In the genomic region with DNA sequence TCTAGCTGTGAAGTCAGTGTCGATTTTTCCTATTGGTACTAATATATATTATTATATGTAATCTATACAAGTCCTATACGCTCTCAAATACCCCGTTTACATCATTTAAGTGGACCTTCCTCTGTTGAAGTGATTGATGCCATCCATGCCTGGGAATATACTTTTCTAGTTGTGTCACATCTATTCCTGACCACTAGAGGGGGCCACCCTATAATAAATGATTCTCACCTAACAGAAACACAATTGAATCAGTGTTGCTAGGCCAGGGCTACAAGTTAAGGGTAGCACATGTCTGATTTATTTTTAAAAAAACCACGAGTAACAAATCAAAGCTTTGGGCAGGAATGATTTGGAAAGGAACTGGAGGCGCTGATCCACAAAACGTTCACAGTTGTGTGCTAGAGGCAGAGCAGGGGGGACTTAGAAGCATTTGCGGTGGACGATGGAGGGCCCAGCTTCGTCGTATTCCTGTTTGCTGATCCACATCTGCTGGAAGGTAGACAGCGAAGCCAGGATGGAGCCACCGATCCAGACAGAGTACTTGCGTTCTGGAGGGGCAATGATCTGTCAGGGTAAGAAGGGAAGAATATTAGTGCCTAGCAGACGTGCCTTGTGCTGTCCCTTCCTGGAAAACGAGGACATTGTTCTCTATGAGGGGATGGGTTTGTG, we compare ENCODE assay signal across 8 mouse cellular contexts. TPM values are rescaled to one million over a fixed set of nuclear protein-coding genes. Genes with fewer than 3 reads are reported as not detected.
DNase-seq lines count a peak whose midpoint lies in the region; ATAC-seq and TF ChIP-seq lines count a peak whose summit lies in the region.

No protein-coding gene starts in this region.

- 61% methylated on average over 15 of the region's 15 CpGs for WGBS in heart, postnatal 0 days
- 57% methylated on average over 15 of the region's 15 CpGs for WGBS in heart, embryonic 12.5 days
- WGBS in forebrain, embryonic 15.5 days: 67% methylated on average over 15 of the region's 15 CpGs

- H3K4me1 ChIP-seq in heart, postnatal 0 days (ENCODE audit: control insufficient read depth, insufficient read depth): no peaks in the 10 kb centered on the region
- no peaks in the 10 kb centered on the region for H3K4me1 ChIP-seq in heart, embryonic 12.5 days (replicated peaks)
- H3K4me1 ChIP-seq in forebrain, embryonic 15.5 days: no peaks in the 10 kb centered on the region

- DNase-seq in heart, postnatal 0 days (ENCODE audit: low spot score): peak; percentile 50
- DNase-seq in thymus, postnatal 0 days (ENCODE audit: low spot score): peak; percentile 59
- no peak for DNase-seq in thymus, adult 18-20 months
- DNase-seq in retina, embryonic 14.5 days (ENCODE audit: low spot score): peak; percentile 66
- DNase-seq in cerebellum, adult 8-10 months: no peak
- DNase-seq in adrenal gland, adult 8-10 months: no peak

- no peaks in the 10 kb centered on the region for H3K27me3 ChIP-seq in heart, postnatal 0 days (ENCODE audit: control insufficient read depth, insufficient read depth, low read length)
- H3K27me3 ChIP-seq in heart, embryonic 12.5 days (replicated peaks): no peaks in the 10 kb centered on the region
- no peaks in the 10 kb centered on the region for H3K27me3 ChIP-seq in forebrain, embryonic 15.5 days

- no peak overlapping the region for H3K27ac ChIP-seq in heart, postnatal 0 days (ENCODE audit: low read depth)
- no peak overlapping the region for H3K27ac ChIP-seq in heart, embryonic 12.5 days (ENCODE audit: poor library complexity, severe bottlenecking)
- H3K27ac ChIP-seq in forebrain, embryonic 15.5 days (replicated peaks): no peak overlapping the region

- ATAC-seq in heart, postnatal 0 days (ENCODE audit: insufficient read depth, low read depth): no peak
- ATAC-seq in heart, embryonic 12.5 days (ENCODE audit: insufficient number of reproducible peaks, low FRiP score): no peak
- 0 out of 2 replicates have a peak, but pooled peaks have one; percentile 3 for ATAC-seq in forebrain, embryonic 15.5 days (replicated peaks)

- no peak overlapping the region for H3K4me2 ChIP-seq in heart, postnatal 0 days (ENCODE audit: low read depth, low read length)
- H3K4me2 ChIP-seq in heart, embryonic 12.5 days: no peak overlapping the region
- no peak overlapping the region for H3K4me2 ChIP-seq in forebrain, embryonic 15.5 days (replicated peaks)

- no peaks in the 10 kb centered on the region for H3K9me3 ChIP-seq in heart, postnatal 0 days (replicated peaks; ENCODE audit: control insufficient read depth, low read length)
- no peaks in the 10 kb centered on the region for H3K9me3 ChIP-seq in heart, embryonic 12.5 days (replicated peaks)
- H3K9me3 ChIP-seq in forebrain, embryonic 15.5 days: no peaks in the 10 kb centered on the region

- H3K9ac ChIP-seq in heart, postnatal 0 days (replicated peaks; ENCODE audit: low read depth, low read length): no peak overlapping the region
- H3K9ac ChIP-seq in heart, embryonic 12.5 days: no peak overlapping the region
- no peak overlapping the region for H3K9ac ChIP-seq in forebrain, embryonic 15.5 days (replicated peaks)

- TF ChIP-seq CTCF in heart, postnatal 0 days (IDR thresholded peaks at IDR 0.05; ENCODE audit: low read depth): peak; percentile 68

- peaks cover 54% of the 10 kb centered on the region for H3K36me3 ChIP-seq in heart, postnatal 0 days (replicated peaks; ENCODE audit: control insufficient read depth, insufficient read depth, low read length)
- H3K36me3 ChIP-seq in heart, embryonic 12.5 days: peaks cover 47% of the 10 kb centered on the region
- H3K36me3 ChIP-seq in forebrain, embryonic 15.5 days: no peaks in the 10 kb centered on the region

- no peak overlapping the region for H3K4me3 ChIP-seq in heart, postnatal 0 days (ENCODE audit: low read depth, low read length)
- H3K4me3 ChIP-seq in heart, embryonic 12.5 days: no peak overlapping the region
- H3K4me3 ChIP-seq in forebrain, embryonic 15.5 days: no peak overlapping the region

- TF ChIP-seq EP300 in heart, postnatal 0 days (IDR thresholded peaks at IDR 0.05; ENCODE audit: low read depth): no peak

RNA-seq across cellular contexts. Expression of gene Acta2, which starts 14.0 kb away (rescaled TPM):
- 921 and 1,307 TPM in 2 replicates for total RNA-seq in heart, postnatal 0 days (2014; rRNA removed; ENCODE audit: low replicate concordance)
- polyA plus RNA-seq in heart, postnatal 0 days (2015; fragmentation: Nextera tagmentation; extraction: Ambion mirVana): 1,041 and 1,327 TPM in 2 replicates
- polyA plus RNA-seq in heart, embryonic 12.5 days (2016; fragmentation: Nextera tagmentation; extraction: Ambion mirVana): 1,019 and 1,096 TPM in 2 replicates
- 19.2 and 36.5 TPM in 2 replicates for polyA plus RNA-seq in thymus, postnatal 0 days (2015; fragmentation: Nextera tagmentation; extraction: Ambion mirVana)
- polyA plus RNA-seq in forebrain, embryonic 15.5 days (2015; fragmentation: Nextera tagmentation; extraction: Ambion mirVana): 6.3 and 7.1 TPM in 2 replicates
- total RNA-seq in adrenal gland, adult 8-10 months (2022): 10 to 100 TPM; 26.3 to 60.4 (median 36.5) TPM

RNA-seq across cellular contexts. Expression of gene Fas, which starts 49.1 kb away (rescaled TPM):
- 1.1 and 3.2 TPM in 2 replicates for total RNA-seq in heart, postnatal 0 days (2014; rRNA removed; ENCODE audit: low replicate concordance)
- 5.6 and 7.1 TPM in 2 replicates for polyA plus RNA-seq in heart, postnatal 0 days (2015; fragmentation: Nextera tagmentation; extraction: Ambion mirVana)
- 2.2 and 2.4 TPM in 2 replicates for polyA plus RNA-seq in heart, embryonic 12.5 days (2016; fragmentation: Nextera tagmentation; extraction: Ambion mirVana)
- polyA plus RNA-seq in thymus, postnatal 0 days (2015; fragmentation: Nextera tagmentation; extraction: Ambion mirVana): 91.5 and 112 TPM in 2 replicates
- polyA plus RNA-seq in forebrain, embryonic 15.5 days (2015; fragmentation: Nextera tagmentation; extraction: Ambion mirVana): 0.17 and 0.42 TPM in 2 replicates
- total RNA-seq in adrenal gland, adult 8-10 months (2022): 10 to 100 TPM in 1 of 4 experiments, 1 to 10 TPM in 3; 7.9 to 10.1 (median 8.3) TPM

RNA-seq across cellular contexts. Expression of gene Stambpl1, which starts 49.4 kb away (rescaled TPM):
- total RNA-seq in heart, postnatal 0 days (2014; rRNA removed; ENCODE audit: low replicate concordance): 9.4 and 9.9 TPM in 2 replicates
- polyA plus RNA-seq in heart, postnatal 0 days (2015; fragmentation: Nextera tagmentation; extraction: Ambion mirVana): 7.2 and 7.4 TPM in 2 replicates
- polyA plus RNA-seq in heart, embryonic 12.5 days (2016; fragmentation: Nextera tagmentation; extraction: Ambion mirVana): 5.2 and 6.9 TPM in 2 replicates
- polyA plus RNA-seq in thymus, postnatal 0 days (2015; fragmentation: Nextera tagmentation; extraction: Ambion mirVana): 48.2 and 54.7 TPM in 2 replicates
- polyA plus RNA-seq in forebrain, embryonic 15.5 days (2015; fragmentation: Nextera tagmentation; extraction: Ambion mirVana): 7.1 and 7.5 TPM in 2 replicates
- 1 to 10 TPM; 6.3 to 8.1 (median 7.1) TPM for total RNA-seq in adrenal gland, adult 8-10 months (2022)

Comparison
In these comparisons a context has a peak if more than half of its experiments do, and no peak if none do; other contexts are left out.
1. DNase-seq: peak in heart, postnatal 0 days (single experiment), thymus, postnatal 0 days (single experiment) and retina, embryonic 14.5 days (single experiment); none in thymus, adult 18-20 months (0 of 2), cerebellum, adult 8-10 months (single experiment) and adrenal gland, adult 8-10 months (single experiment).
2. RNA of gene Acta2, which starts 14.0 kb away (polyA plus RNA-seq): 1,041 to 1,327 TPM in heart, postnatal 0 days and 1,019 to 1,096 TPM in heart, embryonic 12.5 days; 19.2 to 36.5 TPM in thymus, postnatal 0 days and 6.3 to 7.1 TPM in forebrain, embryonic 15.5 days; every median in the first group is over 10 times any median in the second.
3. RNA of gene Fas, which starts 49.1 kb away (polyA plus RNA-seq): 91.5 to 112 TPM in thymus, postnatal 0 days; 5.6 to 7.1 TPM in heart, postnatal 0 days, 2.2 to 2.4 TPM in heart, embryonic 12.5 days and 0.17 to 0.42 TPM in forebrain, embryonic 15.5 days; every median in the first group is over 10 times any median in the second.